ENCODE assay signal across 9 mouse cellular contexts in the genomic region with DNA sequence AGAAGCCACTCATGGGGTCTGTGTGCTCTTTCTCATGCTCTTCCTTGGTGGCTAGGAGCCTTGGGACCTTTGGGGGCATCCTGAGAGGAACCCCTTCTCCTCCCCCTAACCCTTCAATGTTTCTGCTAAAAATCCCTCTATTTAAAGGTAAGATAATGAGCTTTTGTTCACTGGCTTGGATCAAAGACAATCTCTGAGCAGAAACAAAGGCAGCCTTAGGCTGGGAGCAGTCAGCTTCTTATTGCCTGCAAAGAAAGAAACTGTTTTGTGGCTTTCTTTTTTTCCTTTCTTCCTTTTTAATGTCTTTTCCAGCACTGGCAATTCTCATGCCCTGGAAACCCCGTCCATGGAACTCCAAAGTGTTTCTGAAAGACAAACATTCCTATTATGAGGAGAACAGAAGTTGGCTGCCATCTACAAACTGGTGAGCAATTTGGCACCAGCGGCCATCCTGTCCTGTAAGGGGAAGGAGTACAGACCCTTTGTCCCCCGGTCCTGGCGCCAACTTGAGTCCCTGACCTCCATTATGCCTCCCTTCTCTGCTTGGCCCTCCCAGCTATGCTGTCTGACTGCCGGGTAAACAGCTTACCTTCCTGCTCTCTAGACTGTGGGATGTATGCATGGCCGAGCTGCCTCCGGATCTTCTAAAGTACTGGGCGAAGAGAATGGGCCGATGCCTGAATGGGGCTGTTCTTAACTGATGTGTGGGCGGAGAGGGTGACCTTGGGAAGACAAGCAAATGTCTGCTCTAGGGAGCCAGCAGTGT. TPM values are rescaled to one million over a fixed set of nuclear protein-coding genes. Genes with fewer than 3 reads are reported as not detected.
DNase-seq lines count a peak whose midpoint lies in the region; ATAC-seq and TF ChIP-seq lines count a peak whose summit lies in the region.
"Had no signal": no experiment of that assay in that cellular context is flagged by ENCODE, and none has a peak within 500 bp of the region (broad histone marks: within the 10 kb centered on the region; RNA-seq: fewer than 3 reads in every experiment).

No protein-coding gene starts in this region.

- no peaks in the 10 kb centered on the region for H3K4me1 ChIP-seq in heart, adult 2 months (ENCODE audit: control insufficient read depth, insufficient read depth, low read length)
- H3K4me1 ChIP-seq in embryonic facial prominence, embryonic 14.5 days (ENCODE audit: control insufficient read depth, insufficient read depth, low read length), result no peaks in the 10 kb centered on the region
- 0 out of 2 replicates have a peak, but pooled peaks cover 3% of the 10 kb centered on the region for H3K4me1 ChIP-seq in midbrain, embryonic 14.5 days (ENCODE audit: control insufficient read depth, insufficient read depth, low read length)
- no peaks in the 10 kb centered on the region for H3K4me1 ChIP-seq in intestine, embryonic 15.5 days (replicated peaks)

- H3K4me3 ChIP-seq in heart, adult 2 months, result no peak overlapping the region
- no peak overlapping the region for H3K4me3 ChIP-seq in embryonic facial prominence, embryonic 14.5 days (ENCODE audit: low read depth, low read length)
- H3K4me3 ChIP-seq in layer of hippocampus, adult 2 months, result no peak overlapping the region
- no peak overlapping the region for H3K4me3 ChIP-seq in midbrain, embryonic 14.5 days (replicated peaks; ENCODE audit: low read depth, low read length)
- no peak overlapping the region for H3K4me3 ChIP-seq in intestine, embryonic 15.5 days (replicated peaks)

- no peak for TF ChIP-seq POLR2A in heart, adult 2 months (IDR thresholded peaks at IDR 0.05; ENCODE audit: insufficient read depth, low read depth, low read length)

- H3K79me2 ChIP-seq in heart, adult 2 months (replicated peaks; ENCODE audit: control insufficient read depth, insufficient read depth, low read length), result no peaks in the 10 kb centered on the region

- DNase-seq in heart, postnatal 10 days, result peak; percentile 5 to 9
- DNase-seq in heart, adult 2 months, result no peak
- no peak for DNase-seq in embryonic facial prominence, embryonic 14.5 days (ENCODE audit: low spot score)
- peak; percentile 44 to 82 for DNase-seq in layer of hippocampus, adult 2 months (ENCODE audit: low spot score in 2 of 2)
- peak; percentile 62 for DNase-seq in midbrain, embryonic 14.5 days
- no peak for DNase-seq in spleen, adult 18-20 months
- DNase-seq in kidney, postnatal 36 days, result no peak

- H3K9me3 ChIP-seq in embryonic facial prominence, embryonic 14.5 days (ENCODE audit: control insufficient read depth, low read length), result no peaks in the 10 kb centered on the region
- no peaks in the 10 kb centered on the region for H3K9me3 ChIP-seq in midbrain, embryonic 14.5 days (ENCODE audit: control insufficient read depth, low read length)
- no peaks in the 10 kb centered on the region for H3K9me3 ChIP-seq in intestine, embryonic 15.5 days

- no peaks in the 10 kb centered on the region for H3K27me3 ChIP-seq in heart, adult 2 months (ENCODE audit: control insufficient read depth, insufficient read depth, low read length)
- no peaks in the 10 kb centered on the region for H3K27me3 ChIP-seq in embryonic facial prominence, embryonic 14.5 days (replicated peaks; ENCODE audit: control insufficient read depth, insufficient read depth, low read length)
- no peaks in the 10 kb centered on the region for H3K27me3 ChIP-seq in midbrain, embryonic 14.5 days (ENCODE audit: control insufficient read depth, insufficient read depth, low read length)
- no peaks in the 10 kb centered on the region for H3K27me3 ChIP-seq in intestine, embryonic 15.5 days (replicated peaks)

- no peak overlapping the region for H3K27ac ChIP-seq in heart, adult 2 months
- H3K27ac ChIP-seq in embryonic facial prominence, embryonic 14.5 days (replicated peaks; ENCODE audit: low read depth, low read length), result no peak overlapping the region
- peak overlapping the region; percentile 77 for H3K27ac ChIP-seq in layer of hippocampus, adult 2 months
- H3K27ac ChIP-seq in midbrain, embryonic 14.5 days (replicated peaks; ENCODE audit: low read depth, low read length), result peak overlapping the region; percentile 60; the same call in 1 of the 2 replicates
- no peak overlapping the region for H3K27ac ChIP-seq in intestine, embryonic 15.5 days

- no peak for TF ChIP-seq EP300 in heart, adult 2 months (IDR thresholded peaks at IDR 0.05; ENCODE audit: insufficient read depth, low read depth, low read length)

- no peak for TF ChIP-seq CTCF in heart, adult 2 months (IDR thresholded peaks at IDR 0.05)
- no peak for TF ChIP-seq CTCF in layer of hippocampus, adult 2 months (conservative IDR thresholded peaks at IDR 0.05)

- intact Hi-C loops in heart, postnatal 10 days (cut with DNase I), result no loop called here
- intact Hi-C loops in heart, adult 2 months (cut with DNase I), result no loop called here

- ATAC-seq in embryonic facial prominence, embryonic 14.5 days (ENCODE audit: low read depth), result 0 out of 2 replicates have a peak, but pooled peaks have one; percentile 18
- ATAC-seq in midbrain, embryonic 14.5 days (ENCODE audit: low FRiP score, low TSS enrichment), result peak; percentile 82
- ATAC-seq in intestine, embryonic 15.5 days, result no peak

- H3K9ac ChIP-seq in heart, adult 2 months (ENCODE audit: low read depth, low read length), result no peak overlapping the region
- H3K9ac ChIP-seq in embryonic facial prominence, embryonic 14.5 days (ENCODE audit: low read depth, low read length), result no peak overlapping the region
- H3K9ac ChIP-seq in midbrain, embryonic 14.5 days (replicated peaks; ENCODE audit: low read length), result no peak overlapping the region
- H3K9ac ChIP-seq in intestine, embryonic 15.5 days, result no peak overlapping the region

- H3K36me3 ChIP-seq in heart, adult 2 months (ENCODE audit: control insufficient read depth, insufficient read depth, low read length), result no peaks in the 10 kb centered on the region
- no peaks in the 10 kb centered on the region for H3K36me3 ChIP-seq in embryonic facial prominence, embryonic 14.5 days (ENCODE audit: control insufficient read depth, insufficient read depth, low read length)
- H3K36me3 ChIP-seq in midbrain, embryonic 14.5 days (ENCODE audit: control insufficient read depth, insufficient read depth, low read length), result no peaks in the 10 kb centered on the region
- H3K36me3 ChIP-seq in intestine, embryonic 15.5 days, result no peaks in the 10 kb centered on the region

- H3K4me2 ChIP-seq in embryonic facial prominence, embryonic 14.5 days (ENCODE audit: low read depth, low read length), result no peak overlapping the region
- no peak overlapping the region for H3K4me2 ChIP-seq in midbrain, embryonic 14.5 days (ENCODE audit: low read length)
- H3K4me2 ChIP-seq in intestine, embryonic 15.5 days (replicated peaks), result no peak overlapping the region

- WGBS in heart, adult 2 months, result 55% methylated on average over 10 of the region's 10 CpGs
- WGBS in embryonic facial prominence, embryonic 14.5 days, result 46% methylated on average over 10 of the region's 10 CpGs
- 10% methylated on average over 10 of the region's 10 CpGs for WGBS in midbrain, embryonic 14.5 days
- WGBS in intestine, embryonic 15.5 days, result 72% methylated on average over 10 of the region's 10 CpGs

RNA-seq across cellular contexts. Expression of gene Pabpc6, which starts 56.4 kb away (rescaled TPM):
- total RNA-seq in heart, postnatal 10 days (2021), result not detected
- not detected for total RNA-seq in heart, adult 2 months (2021)
- polyA plus RNA-seq in heart, adult 2 months (2012; rRNA removed), result 0.06 TPM in 1 of 2 replicates, not detected in the other
- not detected in 2 replicates for polyA plus RNA-seq in embryonic facial prominence, embryonic 14.5 days (2014; fragmentation: Nextera tagmentation; extraction: Ambion mirVana)
- total RNA-seq in layer of hippocampus, adult 2 months (2021), result not detected
- not detected in 2 replicates for polyA plus RNA-seq in midbrain, embryonic 14.5 days (2014; fragmentation: Nextera tagmentation; extraction: Ambion mirVana)
- not detected in 2 replicates for polyA plus RNA-seq in intestine, embryonic 15.5 days (2015; fragmentation: Nextera tagmentation; extraction: Ambion mirVana)
- polyA plus RNA-seq: intestine, embryonic 14.5 days had no signal

Comparison
In these comparisons a context has a peak if more than half of its experiments do, and no peak if none do; other contexts are left out.
1. DNase-seq: peak in heart, postnatal 10 days (2 of 2), layer of hippocampus, adult 2 months (2 of 2) and midbrain, embryonic 14.5 days (single experiment); none in heart, adult 2 months (0 of 2), embryonic facial prominence, embryonic 14.5 days (single experiment), spleen, adult 18-20 months (0 of 2) and kidney, postnatal 36 days (0 of 2).
2. H3K27ac ChIP-seq: peak in layer of hippocampus, adult 2 months (single experiment) and midbrain, embryonic 14.5 days (single experiment); none in heart, adult 2 months (single experiment), embryonic facial prominence, embryonic 14.5 days (single experiment) and intestine, embryonic 15.5 days (single experiment).